Mouse (Mus musculus) adrenal gland, postnatal 36 days (tissue): ENCODE results near the gene Dchs2. TPM values are rescaled to one million over a fixed set of nuclear protein-coding genes. Genes with fewer than 3 reads are reported as not detected.
"Not testable (repeated sequence)": the region's sequence is repeated elsewhere in the genome, so short reads cannot be mapped to it uniquely, and the experiment has no call there.

Source experiments
- DNase-seq, 2 experiments: peaks; one replicate each; pipeline ENCODE4 v3.0.0; 2021; ENCODE audit warnings: mixed read lengths in 1 of 2
- long read RNA-seq, 2 experiments: library from polyadenylated mRNA; stranded (forward); transcript quantifications; one replicate each; pipeline ENCODE4 v2.0.0; 2021; ENCODE audit warnings: borderline sequencing depth in 2 of 2
- total RNA-seq, 2 experiments: library from RNA; stranded (reverse); gene quantifications; 2 replicates each; pipeline ENCODE4 v1.2.3; 2021

Dchs2 gene
- under 1 TPM; 0.46 to 0.73 TPM for total RNA-seq
- long read RNA-seq, experiment 1: 0 reads
- long read RNA-seq, experiment 2: 0 reads

DNA sequence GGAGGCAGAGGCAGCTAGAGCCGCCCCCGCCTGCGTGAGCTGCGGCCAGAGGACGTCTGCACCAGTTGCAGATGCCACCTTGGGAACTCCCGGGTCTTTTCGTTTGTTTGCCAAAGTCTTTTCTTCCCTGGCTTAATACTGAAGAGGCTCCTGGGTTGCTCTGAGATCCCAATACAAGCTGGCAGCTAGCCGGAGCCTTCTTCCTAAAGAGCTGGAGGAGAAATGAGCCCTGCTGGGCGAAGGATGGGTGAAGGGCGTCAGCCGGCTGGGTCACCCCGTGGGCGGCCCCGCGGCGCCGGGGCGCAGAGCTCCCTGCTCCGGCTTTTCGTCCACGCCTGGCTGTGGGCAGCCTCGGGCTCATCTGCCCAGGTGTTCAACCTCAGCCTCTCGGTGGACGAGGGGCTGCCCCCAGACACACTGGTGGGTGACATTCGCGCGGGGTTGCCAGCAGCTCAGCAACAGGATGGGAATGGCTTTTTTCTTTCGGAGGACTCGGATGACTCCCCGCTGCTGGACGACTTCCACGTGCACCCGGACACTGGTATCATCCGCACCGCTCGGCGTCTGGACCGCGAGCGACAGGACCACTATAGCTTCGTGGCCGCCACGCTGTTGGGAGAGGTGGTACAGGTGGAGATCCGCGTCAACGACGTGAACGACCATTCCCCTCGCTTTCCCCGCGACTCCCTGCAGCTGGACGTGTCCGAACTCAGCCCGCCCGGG, at the start of gene Dchs2:
Dchs2 (plus strand) TSS at position 223 of the 723 bp plus-strand sequence.
- DNase-seq: peak; percentile 8 to 17

DNA sequence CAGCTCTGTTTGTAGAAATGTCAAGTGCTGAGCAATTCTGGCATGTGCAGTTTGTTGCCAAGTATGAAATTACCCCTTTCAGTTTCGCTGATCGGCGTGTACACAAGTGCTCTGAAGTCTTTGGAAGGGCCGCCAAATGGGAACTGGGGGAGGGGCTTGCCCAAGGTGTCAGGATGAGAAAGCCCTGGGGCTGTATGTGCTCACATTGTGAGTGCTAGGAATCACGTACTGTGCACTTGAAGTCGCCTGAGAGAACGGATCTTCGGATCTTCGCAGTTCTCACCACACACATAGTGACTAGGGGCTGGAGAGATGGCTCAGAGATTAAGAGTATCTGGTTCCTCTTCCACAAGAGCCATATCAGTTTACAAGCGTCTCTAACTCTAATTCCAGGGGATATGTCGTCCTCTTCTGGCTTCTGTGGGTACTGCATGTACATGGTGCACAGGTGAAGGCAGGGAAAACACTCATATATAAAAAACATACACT, 47.1 kb upstream of the Dchs2 start:
- peak; percentile 58 to 63 for DNase-seq

DNA sequence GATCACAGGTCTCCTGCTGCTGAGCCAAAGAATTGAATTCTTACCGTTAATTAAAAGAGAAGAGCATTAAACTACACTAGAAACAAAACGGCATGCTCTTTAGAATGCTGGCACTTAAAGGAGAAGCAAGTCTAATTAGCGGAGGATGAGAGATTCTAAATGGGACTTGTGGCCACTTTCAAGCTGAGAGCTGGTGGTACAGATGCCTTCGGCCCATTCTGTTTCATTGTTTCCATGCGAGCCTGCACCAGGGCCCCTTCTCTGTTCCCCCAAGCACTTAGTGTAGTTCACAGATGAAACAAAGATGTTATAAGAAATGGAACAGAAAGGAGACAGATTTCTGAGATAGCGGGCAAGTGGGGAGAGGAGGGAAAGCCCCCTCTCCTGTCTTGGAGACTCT, 30.2 kb upstream of the Dchs2 start:
- DNase-seq: no peak

DNA sequence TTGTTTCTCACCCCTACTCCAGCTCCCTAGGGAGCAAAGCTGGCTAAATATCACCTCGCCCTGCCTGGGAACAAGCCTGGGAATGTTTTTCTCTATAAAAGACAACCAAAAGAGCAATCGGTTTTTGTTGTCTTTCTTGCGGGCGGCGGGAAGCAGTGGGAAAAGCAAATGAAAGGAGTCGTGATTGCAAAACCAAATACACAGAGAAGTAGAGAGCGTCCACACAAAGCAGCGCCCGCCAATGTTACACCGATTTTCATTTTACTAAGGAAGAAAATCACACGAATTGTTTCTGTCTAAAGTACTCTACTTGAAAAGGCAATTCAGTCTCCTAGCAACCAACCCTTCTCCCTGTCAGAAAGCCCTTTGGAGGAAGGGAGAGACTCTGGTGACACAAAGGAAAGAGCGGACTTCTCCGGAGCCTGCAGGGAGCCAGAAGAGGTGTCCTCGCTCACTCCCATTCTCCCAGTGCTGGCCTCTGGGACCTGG, 29.2 kb upstream of the Dchs2 start:
- peak; percentile 7 to 23 for DNase-seq

DNA sequence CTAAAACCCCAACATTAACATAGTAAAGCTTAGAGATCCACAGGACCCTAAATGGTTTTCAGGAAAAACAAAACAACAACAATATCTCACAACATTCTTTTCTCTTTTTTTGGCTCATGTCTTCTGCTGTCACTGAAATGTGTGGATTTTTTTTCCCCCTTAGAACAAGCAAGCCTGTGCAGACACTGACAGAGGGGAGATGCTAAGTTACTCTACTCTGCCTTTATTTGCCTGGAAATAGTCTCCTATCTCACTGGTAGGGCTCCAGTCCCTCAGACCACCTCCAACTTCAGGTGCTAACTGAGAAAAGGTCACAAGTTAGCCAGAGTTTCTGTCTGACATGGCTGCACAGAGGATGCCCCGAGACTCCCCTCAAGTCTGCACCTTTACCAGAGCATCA, 28.6 kb upstream of the Dchs2 start:
- no peak for DNase-seq

DNA sequence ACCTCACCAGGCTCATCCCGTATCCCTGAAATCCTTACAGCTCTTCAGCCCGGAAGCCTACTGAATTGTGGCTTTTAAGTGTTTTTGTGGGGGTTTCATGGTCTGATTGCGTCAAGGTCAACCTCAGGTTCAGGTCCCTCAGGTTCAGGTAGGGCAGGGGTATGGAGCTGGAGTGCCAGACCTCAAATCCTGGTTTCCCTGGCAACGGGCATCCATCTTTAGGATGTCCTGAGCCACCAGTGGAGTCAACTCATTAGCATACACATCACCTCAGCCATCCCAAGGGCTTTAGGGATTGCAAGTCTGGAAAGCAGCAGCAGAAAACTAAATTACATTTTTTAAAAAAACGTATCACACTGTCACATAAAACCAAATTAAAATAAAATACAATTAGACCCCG, 28.1 kb upstream of the Dchs2 start:
- DNase-seq: no peak

DNA sequence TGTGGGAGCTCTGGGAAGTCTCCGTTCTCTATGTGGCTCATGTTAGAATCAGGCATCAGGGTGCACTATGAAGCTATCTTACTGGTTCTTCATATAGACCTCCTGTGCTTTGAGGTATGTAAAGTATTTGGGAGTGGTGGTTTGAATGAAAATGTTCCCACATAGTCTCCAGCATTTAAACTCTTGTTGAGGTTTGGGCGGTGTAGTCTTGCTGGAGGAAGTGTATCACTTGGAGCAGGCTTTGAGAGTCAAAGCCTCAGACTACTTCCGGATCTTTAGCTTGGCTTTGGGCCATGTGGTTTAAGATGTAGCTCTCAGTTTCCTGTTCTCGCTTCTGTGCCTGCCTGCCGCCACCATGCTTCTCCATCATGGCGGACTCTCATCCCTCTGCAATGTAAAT, 25.5 kb upstream of the Dchs2 start:
- no peak for DNase-seq

DNA sequence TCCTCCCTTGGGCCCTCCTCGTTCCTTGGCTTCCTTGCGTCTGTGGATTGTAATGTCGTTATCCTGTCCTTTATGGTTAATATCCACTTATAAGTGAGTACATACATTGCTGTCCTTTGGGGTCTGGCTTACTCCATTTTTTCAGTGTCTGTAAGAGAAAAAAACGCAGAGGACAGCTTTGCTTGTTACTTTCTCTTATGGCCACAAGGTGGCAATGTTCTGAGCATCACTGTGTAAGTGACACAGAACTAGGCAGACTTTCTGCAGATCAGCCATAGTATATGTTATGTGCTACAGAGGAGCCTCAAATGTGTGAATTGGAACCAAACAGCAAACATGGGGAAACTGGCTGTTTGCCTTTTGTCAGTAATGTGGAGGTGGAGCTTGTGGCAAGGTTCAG, 17.6 kb upstream of the Dchs2 start:
- DNase-seq: peak in 1 of 2 experiments; percentile 32

DNA sequence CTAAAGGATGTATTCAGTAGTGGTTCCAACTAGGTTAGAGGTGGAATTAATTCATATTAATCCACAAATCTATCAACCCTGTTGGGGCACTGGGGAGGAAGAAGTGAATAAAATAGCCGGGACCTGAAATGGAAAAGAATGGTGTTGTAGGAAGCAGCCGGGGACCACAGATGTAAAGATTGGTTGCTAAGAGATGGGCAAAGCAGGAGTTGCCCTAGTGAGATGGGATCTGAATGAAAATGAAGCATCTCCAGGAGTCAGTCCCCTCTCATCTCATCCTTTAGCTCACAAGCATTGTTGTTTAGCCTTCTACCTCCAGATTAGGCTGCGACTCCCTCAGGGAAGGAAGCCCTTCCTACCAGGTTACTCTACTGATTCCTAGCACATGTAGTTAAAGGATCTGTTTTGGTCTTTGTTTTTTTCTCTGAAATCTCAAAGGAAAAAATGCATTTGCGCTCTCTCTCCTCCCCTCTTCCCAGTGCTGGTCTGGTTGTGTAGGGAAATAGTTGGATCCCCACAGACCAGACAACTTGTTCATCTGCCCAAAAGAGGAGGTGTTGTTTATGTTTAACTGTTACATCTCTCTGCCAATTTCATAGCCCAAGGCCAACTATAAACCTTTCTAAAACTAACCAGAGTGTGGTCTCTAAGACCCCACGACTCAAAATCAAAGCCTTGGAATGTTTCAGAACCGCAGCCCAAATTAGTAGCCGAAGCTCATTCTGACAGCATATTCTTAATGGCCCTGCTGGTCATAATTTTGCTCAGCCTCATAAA, 16.1 kb upstream of the Dchs2 start:
- DNase-seq: no peak

DNA sequence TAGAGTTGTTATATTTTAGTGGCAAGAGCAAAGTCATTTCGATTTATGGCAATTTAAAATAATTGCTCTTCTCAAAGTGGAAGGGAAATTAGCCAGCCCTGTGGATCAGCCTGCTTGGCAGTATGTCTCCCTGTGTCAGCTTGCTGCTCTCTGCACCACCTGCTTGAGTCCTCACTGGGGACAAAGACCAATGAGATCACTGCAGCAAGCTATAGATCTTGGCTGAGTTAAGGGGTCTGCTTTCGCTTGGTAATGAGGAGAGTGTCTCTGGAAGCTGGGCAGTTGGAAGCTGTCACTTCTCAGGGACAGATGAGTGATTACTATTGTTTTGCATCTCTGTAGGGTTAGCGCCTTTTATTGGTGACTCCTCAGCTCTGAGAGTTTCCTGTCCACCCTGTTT, 14.9 kb upstream of the Dchs2 start:
- no peak for DNase-seq

DNA sequence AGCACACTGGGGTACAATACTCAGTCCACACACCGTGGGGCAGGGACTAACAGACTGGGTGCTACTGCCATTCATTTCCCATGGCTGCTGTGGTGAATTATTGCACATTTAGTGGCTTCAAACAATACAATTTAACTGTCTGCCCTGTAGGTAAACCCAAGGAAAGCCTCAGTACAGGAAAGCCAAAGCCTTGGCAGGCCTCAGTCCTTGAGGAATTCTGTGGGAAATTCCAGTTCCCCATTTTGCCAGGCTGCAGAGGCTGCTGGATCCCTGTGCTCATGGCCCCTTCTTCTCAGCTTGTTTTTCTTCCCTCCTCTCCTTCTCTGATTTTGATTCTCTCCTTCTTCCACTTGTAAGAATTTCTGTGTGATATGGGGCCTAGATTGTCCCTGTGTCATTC, 12.8 kb upstream of the Dchs2 start:
- no peak for DNase-seq

DNA sequence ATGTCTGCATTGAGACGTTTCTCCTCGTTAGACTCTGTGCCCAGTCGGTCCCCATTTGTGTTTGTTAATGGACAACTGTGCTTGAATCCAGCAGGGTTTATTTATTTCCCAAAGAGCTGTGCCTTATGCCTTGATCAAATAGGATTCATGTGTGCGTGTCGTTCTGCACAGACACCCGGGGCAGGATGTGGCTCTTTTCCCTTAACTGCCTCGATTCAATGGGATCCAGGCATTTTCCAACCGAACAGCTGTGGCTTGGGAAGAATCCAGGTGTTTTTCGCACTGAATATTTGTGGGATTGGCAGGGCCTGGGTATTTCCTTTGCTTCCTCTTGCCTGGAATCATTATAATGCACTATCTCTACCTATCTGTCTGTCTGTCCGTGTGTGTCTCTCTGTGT, 10.2 kb upstream of the Dchs2 start:
- DNase-seq: no peak

DNA sequence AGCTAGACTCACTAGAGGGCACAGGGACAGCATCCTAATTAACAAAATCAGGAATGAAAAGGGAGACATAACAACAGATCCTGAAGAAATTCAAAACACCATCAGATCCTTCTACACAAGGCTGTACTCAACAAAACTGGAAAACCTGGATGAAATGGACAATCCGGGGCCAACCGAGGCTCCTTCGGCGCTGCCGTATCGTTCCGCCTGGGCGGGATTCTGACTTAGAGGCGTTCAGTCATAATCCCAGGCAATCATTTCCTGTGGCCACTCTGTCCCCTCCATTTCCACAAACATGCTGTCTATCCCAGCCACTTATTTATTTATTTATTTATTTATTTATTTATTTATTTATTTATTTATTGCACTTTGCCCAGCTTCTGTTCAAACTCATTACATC, 3.8 kb upstream of the Dchs2 start:
- DNase-seq: not testable (repeated sequence)

DNA sequence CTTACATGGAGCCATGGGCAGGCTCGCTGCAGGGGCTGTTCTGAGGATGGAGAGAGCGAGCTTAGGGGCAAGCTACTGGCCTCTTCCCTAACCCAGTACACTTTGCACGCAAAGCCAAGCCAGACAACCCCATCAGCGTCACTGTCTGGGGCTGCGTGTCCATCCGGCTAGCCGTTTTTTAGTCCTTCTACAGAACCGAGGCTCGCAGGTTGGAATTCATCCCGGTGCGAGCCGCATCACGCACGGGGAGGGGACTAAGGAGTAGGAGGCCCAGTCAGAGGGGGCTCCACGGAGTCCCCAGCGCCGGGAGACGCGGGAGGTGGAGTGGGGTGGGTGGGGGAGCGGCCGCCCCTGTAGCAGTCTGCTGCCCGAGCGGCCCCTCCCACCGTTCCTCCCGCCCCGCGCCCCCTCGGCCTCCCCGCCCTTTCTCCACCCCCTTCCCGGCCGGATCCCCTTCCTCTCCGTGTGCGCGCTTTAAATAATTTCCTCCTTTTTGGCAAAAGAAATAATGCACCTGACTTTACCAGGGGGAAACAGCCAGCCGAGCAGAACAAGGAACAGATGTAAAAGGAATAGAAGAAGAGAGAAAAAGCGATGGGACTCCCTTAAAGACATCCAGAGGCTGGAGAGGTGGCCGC, 541 bp upstream of the Dchs2 start:
- DNase-seq: peak in 1 of 2 experiments; percentile 22

DNA sequence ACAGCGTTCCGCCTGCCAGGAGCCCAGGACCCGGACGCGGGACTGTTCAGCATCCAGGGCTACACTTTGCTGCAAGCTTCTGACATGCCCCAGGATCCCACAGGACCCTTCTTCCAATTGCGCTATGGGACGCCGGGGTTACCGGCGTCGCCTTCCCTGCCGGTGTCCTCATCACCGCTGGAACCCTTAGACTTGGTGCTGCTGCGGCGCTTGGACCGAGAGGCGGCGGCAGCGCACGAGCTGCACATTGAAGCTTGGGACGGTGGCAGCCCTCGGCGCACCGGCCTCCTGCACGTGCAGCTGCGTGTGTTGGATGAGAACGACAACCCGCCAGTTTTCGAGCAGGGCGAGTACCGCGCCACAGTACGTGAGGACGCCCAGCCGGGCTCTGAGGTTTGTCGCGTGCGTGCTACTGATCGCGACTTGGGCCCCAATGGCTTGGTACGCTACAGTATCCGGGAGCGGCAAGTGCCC, 738 bp downstream of the Dchs2 start:
- DNase-seq: peak; percentile 33 to 50

DNA sequence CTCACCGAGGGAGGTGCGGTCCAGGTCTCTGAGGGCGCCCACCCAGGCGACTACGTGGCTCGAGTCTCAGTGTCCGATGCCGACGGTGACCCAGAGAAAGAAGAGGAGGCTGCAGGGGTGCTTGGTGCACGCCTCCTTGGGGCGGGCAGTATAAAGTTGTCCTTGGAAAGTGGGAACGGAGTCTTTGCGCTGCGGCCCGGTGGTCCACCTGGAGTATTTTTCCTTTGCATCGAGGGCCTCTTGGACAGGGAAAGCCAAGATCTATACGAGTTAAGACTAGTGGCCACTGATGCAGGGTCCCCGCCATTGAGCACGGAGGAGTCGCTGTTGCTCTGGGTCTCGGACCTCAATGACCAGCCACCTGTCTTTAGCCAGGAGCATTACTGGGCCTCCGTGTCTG, 1.4 kb downstream of the Dchs2 start:
- DNase-seq: no peak

DNA sequence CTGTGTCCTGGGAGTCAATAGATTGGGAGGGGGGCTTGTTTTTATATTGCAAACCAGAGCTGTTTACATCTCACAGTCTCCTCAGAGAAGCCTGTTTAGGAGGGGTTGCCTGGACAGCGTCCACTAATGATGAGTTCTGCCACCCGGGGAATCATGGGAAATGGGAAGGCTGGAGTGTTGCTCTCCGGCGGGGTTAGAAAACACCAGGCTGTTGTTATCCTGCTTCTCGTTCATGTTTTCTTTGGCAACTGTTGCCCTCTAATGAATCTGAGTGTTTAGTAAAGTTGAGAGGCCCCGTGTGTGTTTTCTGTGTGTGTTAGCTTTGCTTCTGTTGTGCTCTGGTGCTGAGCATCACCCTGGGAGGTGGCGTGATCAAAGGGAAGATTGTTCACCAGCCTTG, 8.7 kb downstream of the Dchs2 start:
- no peak for DNase-seq

DNA sequence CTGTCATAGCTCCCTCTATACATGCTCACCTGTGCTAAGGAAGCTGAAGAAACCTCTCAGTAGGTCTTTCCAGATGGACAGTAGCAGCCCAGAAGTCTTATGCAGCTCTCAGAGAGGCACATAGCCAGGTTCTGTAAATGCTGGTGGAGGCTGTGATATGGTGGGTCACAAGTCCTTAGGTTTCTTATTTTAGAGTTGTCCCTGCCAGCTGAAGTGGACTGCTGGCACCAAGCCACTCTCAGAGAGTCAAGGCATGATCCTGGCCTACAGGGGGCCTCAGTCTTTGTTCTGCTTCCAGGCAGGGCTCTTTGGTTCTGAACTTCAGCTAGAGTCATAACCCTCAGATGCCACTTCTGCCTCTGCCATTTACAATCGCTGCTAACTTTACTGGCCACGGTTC, 11.1 kb downstream of the Dchs2 start:
- no peak for DNase-seq

DNA sequence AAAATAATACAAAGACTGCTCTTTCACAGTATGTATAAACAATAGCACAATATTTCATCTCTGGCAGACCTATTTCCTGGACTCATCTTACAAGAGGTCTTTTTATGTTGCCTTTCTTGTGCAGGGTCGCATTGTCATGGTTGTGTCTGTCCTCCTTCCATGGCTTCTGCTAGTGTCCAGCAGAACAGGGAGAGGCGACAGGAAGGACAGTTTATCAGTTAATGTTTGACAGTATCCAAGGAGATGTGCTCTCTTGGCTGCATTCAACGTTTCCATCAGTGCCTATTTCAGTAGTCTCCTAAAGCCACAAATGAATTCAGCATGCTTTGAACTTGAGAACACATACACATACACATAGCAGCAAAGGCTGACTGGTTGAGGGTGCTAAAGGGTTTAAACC, 17.9 kb downstream of the Dchs2 start:
- DNase-seq: no peak

DNA sequence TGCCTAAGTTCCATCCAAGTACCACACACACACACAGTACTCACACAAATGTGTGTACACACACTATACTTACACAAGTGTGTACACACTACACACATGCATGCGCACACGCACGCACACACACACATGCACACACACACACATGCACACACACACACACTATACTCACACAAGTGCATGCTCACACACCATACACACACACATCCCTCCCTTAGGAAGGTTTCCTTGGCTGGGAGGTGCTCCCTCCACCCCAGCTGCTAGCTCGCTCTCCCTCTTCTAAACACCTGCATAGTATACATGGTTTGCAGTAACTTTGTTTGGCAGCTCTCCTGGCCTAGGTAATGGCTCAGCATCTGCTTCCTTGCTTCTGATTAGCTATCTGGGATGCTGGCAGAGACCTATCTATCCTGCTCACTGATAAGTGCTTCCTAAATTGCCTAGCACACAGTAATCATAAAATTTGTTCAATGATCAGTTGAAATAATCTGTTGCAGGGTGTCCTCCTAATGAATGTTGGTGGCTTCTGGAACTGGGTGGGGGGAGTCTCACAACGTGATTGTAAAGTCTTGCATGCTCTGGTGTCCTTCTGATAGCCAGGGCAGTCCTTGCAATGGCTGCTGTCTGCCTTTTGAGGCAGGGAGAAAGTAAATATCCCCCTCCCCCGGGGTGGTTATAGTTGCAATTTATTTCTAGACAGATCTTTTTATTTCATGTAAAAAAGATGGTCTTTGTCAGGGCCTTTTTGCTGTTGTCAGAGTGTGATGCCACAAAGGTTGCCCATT, 19.7 kb downstream of the Dchs2 start:
- DNase-seq: no peak

DNA sequence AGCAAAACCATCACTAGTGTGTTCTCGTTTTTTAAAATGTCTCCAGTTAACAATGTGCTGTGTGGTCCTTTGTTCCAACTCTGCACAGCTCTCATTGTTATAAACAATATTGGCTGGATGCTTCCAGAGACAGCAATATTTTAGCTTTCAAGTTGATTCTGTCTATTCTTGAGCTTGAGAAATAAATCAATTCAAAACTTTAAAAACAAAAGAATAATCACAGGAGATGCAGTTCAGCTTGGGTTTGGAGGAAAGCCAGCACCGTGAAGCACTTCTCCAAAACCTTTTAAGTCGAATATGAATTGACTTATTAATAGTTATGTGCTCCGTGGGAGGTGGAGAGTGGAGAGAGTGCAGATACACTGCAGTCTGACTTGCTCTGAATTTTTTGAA, 20.3 kb downstream of the Dchs2 start:
- no peak for DNase-seq

DNA sequence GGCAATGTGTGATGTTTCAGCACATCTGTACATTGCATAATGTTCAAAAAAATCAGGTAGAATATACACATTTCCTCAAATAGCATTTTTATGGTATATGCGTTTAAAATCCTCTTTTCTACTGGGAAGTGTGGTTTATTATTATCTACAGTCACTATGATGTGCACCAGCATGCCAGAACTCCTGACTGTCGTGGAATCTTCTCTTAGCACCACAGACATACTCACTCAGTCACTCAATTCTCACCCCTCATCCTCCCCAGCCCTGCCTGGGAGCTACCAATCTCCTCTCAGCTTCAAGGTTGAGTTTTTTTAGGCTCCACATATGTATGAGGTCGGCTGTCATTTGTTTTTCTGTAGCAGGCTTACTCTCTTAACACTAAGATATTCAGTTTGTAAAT, 20.8 kb downstream of the Dchs2 start:
- no peak for DNase-seq
